Mouse (Mus musculus): ENCODE data around the gene Ube3c.

DNA sequence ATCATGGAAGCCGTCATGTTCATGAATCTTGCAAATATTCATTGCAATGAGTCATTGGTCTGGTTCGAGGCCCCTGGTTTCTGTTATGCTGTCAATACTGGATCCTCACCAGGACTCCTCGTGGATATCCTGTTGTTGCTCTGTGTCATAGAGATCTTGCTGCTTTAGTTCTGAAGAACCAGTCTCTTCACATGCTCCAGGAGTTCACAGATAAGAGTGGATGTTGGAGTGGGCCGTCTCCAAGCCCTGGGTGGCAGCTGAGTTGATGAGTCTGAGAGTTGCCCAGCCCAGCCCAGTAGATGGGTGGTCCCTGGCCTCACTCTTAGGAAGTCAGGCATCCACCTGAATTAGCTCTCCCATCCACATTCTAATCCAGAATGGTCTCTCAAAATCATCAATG lies 116.0 kb downstream of the Ube3c start:
- no peak for TF ChIP-seq CTCF (IDR thresholded peaks at IDR 0.05; ENCODE audit: low read depth, low read length)
- no peak for TF ChIP-seq TAL1 (conservative IDR thresholded peaks at IDR 0.05; ENCODE audit: low read depth, low read length)
